Mouse (Mus musculus): ENCODE results near the gene Mamdc4. TPM values are rescaled to one million over a fixed set of nuclear protein-coding genes. Genes with fewer than 3 reads are reported as not detected.
A peak's percentile ranks its signal among the peaks of the same experiment; 100 is the strongest.

Mamdc4 gene
- total RNA-seq, 2 experiments from 2014 or later: 1.6 to 4.0 TPM

- peak; percentile 19 for DNase-seq
- Histone ChIP-seq H3K27ac (no peak overlapping the region), H3K4me3 (no peak overlapping the region)
- no peak for TF ChIP-seq CTCF (IDR thresholded peaks at IDR 0.05)
- intact Hi-C loops (cut with DNase I): loop anchor here (2.0 kb wide), 1 partner anchor 70 kb away; no protein-coding TSS in a partner anchor
These were observed 6.0 kb upstream of the Mamdc4 start for GRCm38 (mm10) chr2:25580621-25581101.

- intact Hi-C loops (cut with DNase I): loop anchor here (2.0 kb wide), 1 partner anchor 69 kb away; no protein-coding TSS in a partner anchor
- peak overlapping the region; percentile 60 for H3K4me3 ChIP-seq
- peak; percentile 28 for DNase-seq
- TF ChIP-seq CTCF (IDR thresholded peaks at IDR 0.05): peak; percentile 66
- no peak overlapping the region for H3K27ac ChIP-seq
These were observed 5.3 kb upstream of the Mamdc4 start for GRCm38 (mm10) chr2:25579737-25580460.

DNA sequence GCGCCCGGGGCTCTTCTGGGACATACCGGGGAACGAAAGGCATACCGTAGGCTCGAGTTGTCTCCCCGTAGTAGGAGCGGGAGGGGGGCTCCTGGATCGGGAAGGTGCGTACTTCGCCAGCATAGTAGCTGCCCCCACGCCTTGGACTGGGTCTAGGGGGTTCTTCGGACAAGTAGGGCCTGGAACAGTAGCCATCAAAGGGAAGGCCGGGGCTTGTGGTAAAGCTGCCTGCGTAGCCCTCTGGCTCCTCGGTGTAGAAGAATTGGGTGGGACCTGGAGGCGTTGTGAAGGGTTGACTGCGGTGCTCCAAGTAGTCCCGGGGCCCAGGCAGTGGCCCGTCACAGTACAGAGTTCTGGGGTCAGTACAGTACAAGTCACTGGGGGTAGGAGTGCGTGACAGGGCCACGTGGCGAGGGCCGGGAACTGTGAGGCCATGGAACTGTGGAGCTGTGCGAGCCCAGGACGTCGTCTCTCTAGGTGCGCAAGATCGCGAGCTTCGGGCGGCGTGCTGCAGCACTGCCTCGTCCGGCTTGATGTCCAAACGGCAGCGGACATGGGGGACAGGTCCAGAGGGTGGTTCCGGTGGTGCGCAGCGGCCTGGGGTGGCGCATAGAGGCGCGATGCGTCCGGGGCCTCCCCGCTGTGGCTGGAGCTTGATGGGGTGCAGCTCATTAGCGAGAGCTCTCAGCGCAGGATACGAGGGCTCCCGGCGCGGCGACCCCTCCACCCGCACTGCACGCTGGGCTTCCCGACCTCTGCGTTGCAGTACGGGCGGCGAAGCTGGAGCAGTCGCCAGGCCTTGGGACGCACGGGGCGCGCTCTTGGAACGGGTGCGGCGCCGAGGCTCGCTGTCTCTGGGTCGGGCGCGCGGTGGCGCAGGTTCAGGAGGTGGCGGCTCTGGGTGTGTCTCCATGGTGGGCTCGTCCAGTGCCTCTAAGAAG is 4.4 kb upstream of the Mamdc4 start:
- Histone ChIP-seq H3K4me3 (peak overlapping the region; percentile 61), H3K27ac (no peak overlapping the region)
- no peak for TF ChIP-seq CTCF (IDR thresholded peaks at IDR 0.05)
- intact Hi-C loops (cut with DNase I): no loop called here
- DNase-seq: peak; percentile 39

- peak; percentile 42 for DNase-seq
- peak overlapping the region; percentile 61 for H3K4me3 ChIP-seq
- TF ChIP-seq CTCF (IDR thresholded peaks at IDR 0.05): peak; percentile 35
These were observed 3.5 kb upstream of the Mamdc4 start for GRCm38 (mm10) chr2:25577951-25578795.

DNA sequence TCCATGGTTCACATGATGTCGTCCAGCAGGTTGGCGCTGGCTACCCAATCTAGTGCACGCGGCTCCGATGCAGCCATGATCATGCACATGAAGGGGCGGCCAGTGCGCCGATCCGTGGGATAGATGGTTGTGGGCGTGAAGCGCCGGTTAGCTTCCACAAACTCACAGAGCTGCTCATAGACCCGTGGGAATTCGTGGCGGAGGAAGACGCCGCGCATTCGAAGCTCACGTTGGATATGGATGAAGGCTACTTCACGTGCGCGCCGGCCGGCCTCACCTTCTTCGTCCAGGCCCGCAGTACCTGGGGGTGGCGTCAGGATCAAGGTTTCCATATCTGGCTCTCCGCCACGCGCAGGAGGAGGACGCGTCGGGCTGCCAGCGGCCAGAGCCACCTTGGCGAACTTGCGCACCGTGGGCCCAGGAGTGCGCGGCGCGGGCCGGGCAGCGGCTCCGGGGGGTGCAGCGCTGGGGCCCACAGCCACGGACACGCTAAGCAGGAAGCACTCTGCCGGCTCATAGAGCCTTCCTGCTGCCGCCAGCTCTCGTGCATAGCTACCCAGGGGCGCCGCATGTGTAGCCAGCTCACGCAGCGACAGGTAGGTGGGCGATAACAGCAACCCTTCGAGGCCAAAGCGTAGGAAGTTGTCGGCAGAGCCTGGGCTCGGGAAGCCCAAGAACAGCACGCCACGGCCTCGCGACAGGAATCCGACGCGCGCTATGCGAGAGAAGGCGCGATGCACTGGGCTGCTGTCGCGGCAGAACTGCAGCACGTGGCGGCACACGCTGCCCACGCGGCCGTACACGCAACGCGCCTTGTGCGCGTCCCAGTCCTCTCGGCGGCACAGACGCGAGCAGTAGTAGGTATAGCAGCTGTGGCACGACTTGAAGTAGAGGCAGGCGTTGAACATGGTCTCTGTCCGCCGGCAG is 2.6 kb upstream of the Mamdc4 start:
- DNase-seq: peak; percentile 23
- no peak for TF ChIP-seq CTCF (IDR thresholded peaks at IDR 0.05)
- intact Hi-C loops (cut with DNase I): no loop called here
- Histone ChIP-seq H3K27ac (no peak overlapping the region), H3K4me3 (peak overlapping the region; percentile 61)

More at GRCm38 (mm10) chr2:25577951-25578795, 3.5 kb upstream of the Mamdc4 start:
- intact Hi-C loops (cut with DNase I): no loop called here
- H3K27ac ChIP-seq: no peak overlapping the region

DNA sequence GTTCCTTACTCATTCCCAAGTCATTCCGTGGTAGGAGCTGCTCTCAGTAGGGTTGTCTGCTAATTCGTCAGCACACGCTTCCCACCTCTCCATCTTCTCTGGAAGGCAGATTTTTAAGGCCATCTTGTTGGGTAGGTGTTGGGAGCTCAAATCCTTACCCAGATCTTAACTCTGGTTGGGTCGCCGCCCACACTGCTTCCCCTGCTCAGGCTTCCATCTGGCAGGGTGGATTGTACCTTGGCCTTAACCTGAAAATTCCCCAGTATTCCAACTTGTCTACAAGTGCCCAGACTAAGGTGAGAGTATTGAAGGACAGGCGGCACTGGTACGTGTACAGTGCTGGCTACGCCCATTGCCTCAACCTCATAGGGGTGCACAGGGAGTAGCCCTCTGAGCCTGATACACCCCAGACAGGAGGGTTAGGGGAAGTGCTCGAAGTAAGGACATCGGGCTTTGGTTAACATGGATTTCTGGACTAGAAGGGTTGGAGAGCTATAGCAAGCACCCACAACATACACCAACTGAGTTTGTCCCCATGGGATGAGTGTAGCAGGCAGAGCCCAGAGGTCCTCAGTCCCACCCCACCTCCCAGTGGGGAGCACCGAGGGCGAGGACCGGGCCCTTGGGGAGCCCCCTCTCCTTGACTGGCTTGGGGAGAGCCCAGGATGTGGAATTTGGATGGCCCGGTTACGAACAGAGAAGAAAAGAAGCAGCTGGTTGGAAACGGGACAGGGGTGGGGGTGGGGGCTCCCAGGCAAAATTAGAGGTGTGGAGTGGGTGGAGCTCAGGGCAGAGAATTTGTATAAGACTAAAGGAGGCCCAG is 1.6 kb upstream of the Mamdc4 start:
- peak overlapping the region; percentile 80 for H3K4me3 ChIP-seq
- no peak for DNase-seq
- TF ChIP-seq CTCF (IDR thresholded peaks at IDR 0.05): no peak

DNA sequence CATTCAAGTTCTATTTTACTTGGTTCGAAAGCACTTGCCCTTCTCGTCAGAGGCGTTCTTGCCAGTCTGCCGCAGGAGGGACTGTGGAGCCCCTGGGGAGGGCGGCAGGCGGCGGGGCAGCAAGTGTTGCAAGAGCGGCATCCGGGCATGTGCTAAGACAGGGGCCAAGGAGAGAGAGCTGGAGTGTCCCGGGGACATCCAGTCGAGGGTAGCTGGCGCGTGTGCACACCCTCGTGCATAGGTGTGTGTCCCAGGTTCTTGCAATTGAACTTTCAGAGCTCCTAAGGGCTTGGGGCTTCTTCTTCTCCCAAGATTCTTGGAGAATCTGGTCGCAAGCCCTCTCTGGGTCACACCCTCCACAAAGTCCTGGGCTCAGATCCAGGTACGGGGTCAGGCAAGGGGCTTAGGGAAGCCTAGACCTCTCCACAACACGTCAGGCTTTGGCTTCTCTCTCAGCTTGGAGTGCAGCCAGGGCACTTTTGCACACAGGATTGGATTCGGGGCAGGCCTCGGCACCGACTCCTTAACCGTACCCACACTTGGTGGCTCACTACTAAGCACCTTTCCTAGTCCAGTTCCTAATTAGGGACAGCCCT is 885 bp upstream of the Mamdc4 start:
- peak overlapping the region; percentile 80 for H3K4me3 ChIP-seq
- no peak for TF ChIP-seq CTCF (IDR thresholded peaks at IDR 0.05)
- peak overlapping the region; percentile 98 for H3K27ac ChIP-seq
- intact Hi-C loops (cut with DNase I): no loop called here
- peak; percentile 72 for DNase-seq

More for the DNA sequence above, 1.6 kb upstream of the Mamdc4 start:
- H3K27ac ChIP-seq: no peak overlapping the region
- intact Hi-C loops (cut with DNase I): no loop called here

GRCm38 (mm10) chr2:25574136-25574535 is 509 bp downstream of the Mamdc4 start:
- Histone ChIP-seq H3K4me3 (peak overlapping the region; percentile 80), H3K27ac (peak overlapping the region; percentile 98)
- no peak for DNase-seq
- TF ChIP-seq CTCF (IDR thresholded peaks at IDR 0.05): no peak
- intact Hi-C loops (cut with DNase I): no loop called here

DNA sequence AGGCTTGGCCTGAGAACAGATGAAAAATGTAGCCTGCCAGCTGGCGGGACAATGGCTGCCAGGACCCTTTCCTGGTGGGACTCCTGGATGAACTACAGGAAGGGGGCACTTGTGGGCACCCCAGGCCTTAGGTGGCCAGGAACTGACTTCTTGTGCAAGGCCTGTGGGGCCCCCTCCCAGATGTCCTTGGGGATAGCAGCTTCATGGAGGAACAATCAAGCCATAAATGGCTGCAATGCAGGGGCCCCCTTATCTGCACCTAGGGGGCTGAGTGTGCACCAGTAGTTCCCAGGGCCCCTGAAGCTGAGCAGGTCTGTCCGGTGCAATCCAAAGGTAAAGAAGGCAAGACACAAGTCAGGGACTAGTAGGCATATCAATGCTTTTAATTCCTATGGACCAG is 1.6 kb downstream of the Mamdc4 start:
- Histone ChIP-seq H3K4me3 (no peak overlapping the region), H3K27ac (no peak overlapping the region)
- TF ChIP-seq CTCF (IDR thresholded peaks at IDR 0.05): no peak
- intact Hi-C loops (cut with DNase I): no loop called here
- DNase-seq: no peak

DNA sequence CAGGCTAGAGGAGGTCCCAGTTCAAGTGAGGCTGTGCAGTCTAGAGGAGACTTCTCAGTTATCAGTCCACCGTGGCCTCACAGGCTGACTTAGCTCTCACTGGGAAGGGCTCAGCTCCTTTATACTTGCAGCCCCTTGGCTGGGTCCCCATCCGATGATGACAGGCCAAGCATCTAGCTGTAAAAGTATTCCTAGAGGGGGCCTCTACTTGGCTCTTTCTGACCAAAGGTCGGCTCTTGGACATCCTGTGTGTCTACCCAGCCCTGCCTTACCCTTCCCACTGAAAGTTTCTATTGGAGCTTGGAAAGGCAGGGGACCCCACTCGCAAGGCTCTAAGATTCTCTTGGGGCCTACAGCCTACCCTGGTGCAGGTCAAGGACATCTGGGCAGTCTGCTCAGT is 3.4 kb downstream of the Mamdc4 start:
- H3K4me3 ChIP-seq: no peak overlapping the region
- TF ChIP-seq CTCF (IDR thresholded peaks at IDR 0.05): no peak
- no peak for DNase-seq
- H3K27ac ChIP-seq: no peak overlapping the region
- intact Hi-C loops (cut with DNase I): no loop called here

All from gastrocnemius, adult 2 months (tissue).